Mouse (Mus musculus) adrenal gland, adult (tissue): ENCODE data around the gene Asns.
"Not testable (repeated sequence)": the region's sequence is repeated elsewhere in the genome, so short reads cannot be mapped to it uniquely, and the experiment has no call there.

Experiments used
- DNase-seq, 2 experiments: peaks; one replicate each; pipeline ENCODE4 v3.0.0; 2022 to 2023; ENCODE audit warnings: low spot score in 1 of 2; ENCODE audit not compliant: inconsistent age in 2 of 2

Gene Asns

GRCm38 (mm10) chr6:7686047-7686446 is 7.0 kb downstream of the Asns start:
- peak in 1 of 2 experiments; percentile 3 for DNase-seq

DNA sequence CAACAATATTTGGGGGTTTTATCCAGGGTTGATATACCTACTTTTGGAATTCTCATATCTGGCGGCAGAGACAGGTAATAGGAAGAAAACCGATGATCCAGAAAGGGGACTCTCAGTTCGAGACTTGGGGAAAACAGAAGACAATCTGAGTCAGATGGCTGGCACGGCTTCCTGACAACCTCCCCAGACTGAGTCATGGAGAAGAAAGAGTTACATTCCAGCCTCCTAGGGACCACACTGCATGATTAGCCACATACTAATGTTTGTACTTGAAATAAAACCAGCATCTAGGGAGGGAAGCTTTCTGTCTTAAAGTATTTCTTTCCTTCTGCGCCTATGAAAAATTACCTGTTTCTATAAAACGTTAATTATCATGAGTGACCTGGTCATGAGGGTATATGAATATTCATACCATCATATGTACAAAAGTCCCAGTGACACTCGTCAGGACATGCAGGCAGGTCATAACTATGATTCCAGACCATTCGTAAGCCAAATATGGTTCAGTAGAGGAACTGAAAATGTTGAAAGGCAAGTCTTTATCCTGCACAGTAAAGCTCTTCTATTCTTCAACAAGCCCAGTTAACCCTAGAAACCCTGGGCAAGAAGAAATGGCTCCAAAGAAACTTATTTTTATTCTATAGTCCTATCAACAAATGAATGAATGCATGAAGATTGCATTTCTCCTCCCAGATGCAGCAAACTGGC is 16.7 kb downstream of the Asns start:
- DNase-seq: no peak

DNA sequence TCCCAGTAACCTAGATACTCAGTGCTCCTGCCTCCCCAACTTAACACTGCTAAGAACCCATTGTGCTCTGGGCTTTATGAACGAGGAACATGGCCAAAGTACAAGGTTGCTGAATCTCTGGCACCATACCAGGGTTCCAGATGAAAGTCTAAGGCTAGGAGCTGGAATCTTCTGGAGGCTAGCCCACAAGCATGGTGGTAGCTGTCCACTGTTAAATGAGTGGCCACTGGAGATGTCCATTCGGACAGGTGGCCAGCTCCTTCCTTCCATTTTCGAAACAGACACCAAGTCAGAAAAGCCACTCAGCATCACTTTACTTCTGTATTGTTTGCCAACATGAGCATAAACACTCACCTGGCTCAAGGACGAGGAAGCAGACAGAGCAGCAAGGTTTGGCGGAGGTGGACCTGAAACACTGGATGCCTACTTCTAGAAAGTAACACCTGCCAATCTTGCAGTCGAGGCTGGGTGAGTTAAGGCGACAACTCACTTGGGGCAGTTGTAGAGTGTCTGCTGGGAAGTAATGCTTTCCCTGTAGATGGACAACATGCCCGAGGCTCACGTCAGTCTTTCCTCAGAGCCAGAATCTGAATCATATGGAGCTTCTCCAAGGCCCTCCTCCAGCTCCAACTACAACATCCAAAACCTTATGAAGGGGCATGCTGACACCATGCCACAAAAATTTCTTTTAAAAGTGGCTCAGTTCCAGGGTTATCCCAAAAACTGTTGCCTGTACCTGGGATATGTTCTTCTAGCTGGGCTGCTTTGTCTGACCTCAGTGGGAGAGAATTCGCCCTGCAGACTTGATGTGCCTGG is 20.4 kb downstream of the Asns start:
- DNase-seq: no peak

DNA sequence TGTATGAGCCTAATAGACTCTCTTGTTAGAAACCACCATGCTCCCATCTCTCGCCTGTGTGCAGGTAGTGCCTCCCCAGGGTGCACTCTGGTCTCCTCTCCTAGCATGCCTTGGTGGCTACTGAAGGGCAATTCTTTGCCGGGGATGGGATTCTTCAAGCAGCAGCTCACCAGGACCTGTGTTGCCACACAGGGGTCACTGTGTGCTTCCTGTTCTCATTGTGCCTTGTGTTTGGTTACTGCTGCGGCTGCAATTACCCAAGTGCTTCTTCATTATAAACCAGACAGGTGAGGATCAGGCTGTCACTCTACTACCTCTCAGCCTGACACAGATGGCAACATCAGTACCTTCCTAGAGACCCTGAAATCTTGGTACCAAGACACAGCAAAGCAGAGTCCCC is 21.6 kb downstream of the Asns start:
- peak in 1 of 2 experiments; percentile 13 for DNase-seq

DNA sequence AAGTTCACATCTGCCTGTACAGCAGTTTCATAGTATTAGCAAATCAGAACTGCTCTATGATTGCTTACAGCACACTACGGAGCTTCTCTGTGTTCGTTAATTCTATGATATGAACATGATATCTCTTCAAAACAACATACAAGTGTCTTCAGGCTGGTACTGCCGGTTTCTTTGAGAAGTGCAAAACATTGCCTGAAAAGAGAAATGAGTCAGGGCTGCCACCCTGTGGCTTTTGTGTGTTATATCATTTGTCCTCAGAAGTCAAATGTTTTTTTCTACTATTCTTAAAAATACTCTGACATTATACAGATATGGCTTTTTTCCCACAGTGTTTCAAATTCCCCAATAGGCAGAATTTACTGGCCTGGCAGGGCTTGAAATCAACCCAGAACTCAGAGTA is 22.5 kb downstream of the Asns start:
- DNase-seq: peak in 1 of 2 experiments; percentile 40

DNA sequence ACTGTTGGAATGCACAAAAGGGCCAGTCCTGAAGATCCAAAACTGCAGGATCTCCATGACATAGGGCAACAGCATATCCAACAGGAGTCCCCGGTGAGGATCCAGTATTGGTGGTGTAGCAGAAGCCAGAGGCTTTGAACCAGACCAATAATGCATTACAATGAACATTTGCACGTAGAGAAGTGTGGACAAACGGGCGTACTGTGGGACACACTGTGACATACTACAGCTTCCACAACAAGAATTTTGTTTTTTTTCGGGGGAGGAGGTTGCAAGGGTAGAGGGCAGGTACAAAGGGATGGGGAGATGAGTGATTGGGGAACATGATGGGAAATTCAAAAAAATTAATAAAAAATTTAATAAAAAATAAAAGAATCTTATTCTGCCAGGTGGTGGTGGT is 23.3 kb downstream of the Asns start:
- DNase-seq: no peak

- DNase-seq: no peak
These were observed 24.7 kb downstream of the Asns start for GRCm38 (mm10) chr6:7668332-7668731.

- DNase-seq: not testable (repeated sequence)
These were observed 27.2 kb downstream of the Asns start for GRCm38 (mm10) chr6:7665902-7666301.

DNA sequence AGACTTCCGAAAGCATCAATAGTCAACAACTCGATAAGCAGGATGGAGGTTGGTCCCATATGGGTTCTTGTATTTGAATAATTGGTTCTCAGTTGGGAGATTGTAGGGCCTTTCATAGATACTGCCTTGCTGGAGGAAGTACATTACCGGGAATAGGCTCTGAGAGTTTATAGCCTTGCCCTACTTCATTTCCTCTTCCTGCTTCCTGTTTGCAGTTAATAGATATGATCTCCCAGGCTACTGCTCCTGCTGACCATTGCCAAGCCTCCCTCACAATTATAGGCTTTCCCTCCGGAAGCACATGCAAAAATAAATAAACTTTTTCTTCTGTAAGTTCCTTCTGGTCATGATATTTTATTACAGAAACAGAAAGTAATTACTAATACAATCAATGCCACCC is 31.6 kb downstream of the Asns start:
- DNase-seq: peak in 1 of 2 experiments; percentile 22

DNA sequence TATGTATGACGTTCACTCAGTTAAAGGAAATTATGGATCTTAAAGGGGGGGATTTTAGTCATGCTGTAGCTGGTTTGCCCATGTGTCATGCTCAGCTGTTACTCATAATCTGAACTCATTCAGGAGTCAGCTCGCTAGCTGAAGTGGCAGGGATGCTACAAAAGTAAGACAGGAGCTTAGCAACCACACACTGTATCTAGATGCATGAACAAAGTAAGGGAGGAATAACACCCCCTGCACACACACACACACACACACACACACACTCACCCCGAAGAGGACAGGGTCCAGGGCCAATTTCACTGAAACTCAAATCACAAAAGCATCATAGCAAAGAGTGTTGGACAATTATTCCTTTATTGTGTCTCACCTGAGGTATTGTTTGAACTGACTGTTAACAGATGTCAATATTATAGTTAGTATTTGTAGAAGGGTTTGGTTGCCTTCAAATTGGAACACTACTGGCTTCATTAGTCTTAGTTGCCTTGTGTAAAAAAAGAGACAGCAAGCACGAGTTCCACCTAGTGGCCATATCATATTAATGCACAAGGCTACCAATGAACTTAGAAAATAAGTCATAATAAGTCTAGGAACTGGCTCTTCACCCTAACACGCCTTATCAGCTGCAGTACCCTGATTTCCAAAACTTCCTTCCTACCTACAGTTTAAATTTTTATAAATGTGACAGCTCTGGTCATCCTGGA is 32.5 kb downstream of the Asns start:
- DNase-seq: peak in 1 of 2 experiments; percentile 54

GRCm38 (mm10) chr6:7656601-7657000 is 36.5 kb downstream of the Asns start:
- DNase-seq: no peak

- DNase-seq: no peak
These were observed 44.6 kb downstream of the Asns start for GRCm38 (mm10) chr6:7648458-7648857.
